Mouse (Mus musculus) heart, adult 2 months (tissue): ENCODE data around the gene 1700003F12Rik. TPM values are rescaled to one million over a fixed set of nuclear protein-coding genes. Genes with fewer than 3 reads are reported as not detected.

Experiments
- DNase-seq, 2 experiments: peaks; one replicate each; pipeline ENCODE4 v3.0.0; 2021
- H3K27ac ChIP-seq: fragments of 200-600 bp; 2 replicates; pipeline ENCODE4 v1.8.1; 2022
- H3K27me3 ChIP-seq: fragments of 200-500 bp; 2 replicates; pipeline ENCODE4 v1.6.1; 2012; ENCODE audit warnings: mild to moderate bottlenecking, low read length, inconsistent platforms, mixed read lengths; ENCODE audit not compliant: control insufficient read depth, insufficient read depth
- H3K36me3 ChIP-seq: fragments of 200-500 bp; 2 replicates; pipeline ENCODE4 v1.6.1; 2012; ENCODE audit warnings: low read length, inconsistent platforms; ENCODE audit not compliant: control insufficient read depth, insufficient read depth
- H3K4me1 ChIP-seq: fragments of 200-500 bp; 2 replicates; pipeline ENCODE4 v1.6.1; 2011; ENCODE audit warnings: low read length; ENCODE audit not compliant: control insufficient read depth, insufficient read depth
- H3K4me3 ChIP-seq: fragments of 200-600 bp; 2 replicates; pipeline ENCODE4 v1.8.1; 2022
- H3K79me2 ChIP-seq: fragments of 200-500 bp; replicated peaks from 2 replicates; pipeline ENCODE4 v1.6.1; 2012; ENCODE audit warnings: mild to moderate bottlenecking, inconsistent platforms, low read length, moderate library complexity, mixed read lengths; ENCODE audit not compliant: control insufficient read depth, insufficient read depth
- H3K9ac ChIP-seq: fragments of 200-500 bp; 2 replicates; pipeline ENCODE4 v1.6.1; 2012; ENCODE audit warnings: low read depth, mild to moderate bottlenecking, control low read depth, inconsistent platforms, low read length, mixed read lengths
- CTCF ChIP-seq: fragments of 200-600 bp; IDR thresholded peaks from 2 replicates; pipeline ENCODE4 v1.8.1; 2022; ENCODE audit warnings: antibody characterized with exemption, mild to moderate bottlenecking, moderate library complexity
- EP300 ChIP-seq: fragments of 200-500 bp; IDR thresholded peaks from 2 replicates; pipeline ENCODE4 v1.6.1; 2011; ENCODE audit warnings: low read depth, low read length, control low read depth; ENCODE audit not compliant: insufficient read depth
- POLR2A ChIP-seq: fragments of 200-500 bp; IDR thresholded peaks from 2 replicates; pipeline ENCODE4 v1.6.1; 2011; ENCODE audit warnings: mild to moderate bottlenecking, low read depth, low read length, control low read depth; ENCODE audit not compliant: insufficient read depth
- WGBS: fragments of 180-500 bp; shearing (Covaris S2); methylation state at CpG from one replicate; pipeline ENCODE4 v1.1.7; 2018; 5-methylcytosine and 5-hydroxymethylcytosine counted together
- intact Hi-C: fragments of 180-260 bp; cut with DNase I; formaldehyde crosslinking; loops from one replicate; pipeline ENCODE4 v1.15.1; 2025
- long read RNA-seq: library from polyadenylated mRNA; stranded (forward); transcript quantifications from one replicate; pipeline ENCODE4 v2.0.0, GENCODE M21; 2021
- polyA plus RNA-seq: library from polyadenylated mRNA; depleted of rRNA; stranded (reverse); fragments of >200 nt; gene quantifications from 2 replicates; pipeline ENCODE4 v1.2.3, GENCODE M21; 2012; rRNA removed
- total RNA-seq, 2 experiments: library from RNA; stranded (reverse); gene quantifications; 2 replicates each; pipeline ENCODE4 v1.2.3; 2021

1700003F12Rik gene
- total RNA-seq: not detected
- polyA plus RNA-seq: 0.39 TPM in 1 of 2 replicates, not detected in the other
- long read RNA-seq: 0 reads

- intact Hi-C loops: no loop called here
- no peak within 1 kb of the TSS for H3K9ac ChIP-seq
- H3K36me3 ChIP-seq: no peaks in the 10 kb centered on the region
- TF ChIP-seq POLR2A (no peak), CTCF (no peak), EP300 (no peak)
- no peak for DNase-seq
- H3K27me3 ChIP-seq: no peaks in the 10 kb centered on the region
- H3K4me3 ChIP-seq: no peak within 1 kb of the TSS
- H3K79me2 ChIP-seq: no peaks in the 10 kb centered on the region
- 97% methylated on average over 10 of the region's 10 CpGs for WGBS
- no peak within 1 kb of the TSS for H3K27ac ChIP-seq
- peaks cover 3% of the 10 kb centered on the region for H3K4me1 ChIP-seq
These were observed at the start of gene 1700003F12Rik for GRCm38 (mm10) chr2:154546711-154547110. Gene 1700003F12Rik (plus strand): TSS chr2:154547085.

GRCm38 (mm10) chr2:154498571-154498970, 48.3 kb upstream of the 1700003F12Rik start:
- Histone ChIP-seq H3K27ac (no peak overlapping the region), H3K79me2 (peaks cover 5% of the 10 kb centered on the region; the same call in 1 of the 2 replicates), H3K36me3 (no peaks in the 10 kb centered on the region; the same call in none of the 2 replicates), H3K27me3 (no peaks in the 10 kb centered on the region), H3K4me3 (no peak overlapping the region), H3K9ac (no peak overlapping the region; the same call in 1 of the 2 replicates), H3K4me1 (peaks cover 3% of the 10 kb centered on the region; the same call in 1 of the 2 replicates)
- peak; percentile 10 to 20 for DNase-seq
- TF ChIP-seq EP300 (no peak), CTCF (no peak), POLR2A (no peak)
- intact Hi-C loops: no loop called here
- WGBS: 24% methylated on average over 5 of the region's 5 CpGs

- H3K9ac ChIP-seq: no peak overlapping the region
- no peak for DNase-seq
- H3K79me2 ChIP-seq: peaks cover 5% of the 10 kb centered on the region; the same call in 1 of the 2 replicates
- peaks cover 3% of the 10 kb centered on the region; the same call in 1 of the 2 replicates for H3K4me1 ChIP-seq
- H3K27ac ChIP-seq: no peak overlapping the region
- no peak overlapping the region for H3K4me3 ChIP-seq
- TF ChIP-seq POLR2A (no peak), CTCF (no peak), EP300 (no peak)
- WGBS: 96% methylated on average over 2 of the region's 2 CpGs
- H3K36me3 ChIP-seq: no peaks in the 10 kb centered on the region; the same call in none of the 2 replicates
- H3K27me3 ChIP-seq: no peaks in the 10 kb centered on the region
- intact Hi-C loops: no loop called here
These were observed 47.1 kb upstream of the 1700003F12Rik start for GRCm38 (mm10) chr2:154499717-154500247.

- no peaks in the 10 kb centered on the region for H3K27me3 ChIP-seq
- no peak overlapping the region for H3K9ac ChIP-seq
- no peak overlapping the region for H3K4me3 ChIP-seq
- no peak for DNase-seq
- no peak for TF ChIP-seq EP300
- TF ChIP-seq CTCF: no peak
- no peak for TF ChIP-seq POLR2A
- intact Hi-C loops: no loop called here
- no peak overlapping the region for H3K27ac ChIP-seq
- peaks cover 3% of the 10 kb centered on the region; the same call in 1 of the 2 replicates for H3K4me1 ChIP-seq
- no peaks in the 10 kb centered on the region; the same call in none of the 2 replicates for H3K36me3 ChIP-seq
- WGBS: 89% methylated on average over 3 of the region's 3 CpGs
- H3K79me2 ChIP-seq: peaks cover 3% of the 10 kb centered on the region; the same call in 1 of the 2 replicates
These were observed 46.1 kb upstream of the 1700003F12Rik start for GRCm38 (mm10) chr2:154500758-154501157.

- TF ChIP-seq POLR2A (no peak), CTCF (no peak), EP300 (no peak)
- Histone ChIP-seq H3K36me3 (peaks cover 4% of the 10 kb centered on the region; the same call in 1 of the 2 replicates), H3K27ac (no peak overlapping the region), H3K27me3 (no peaks in the 10 kb centered on the region), H3K79me2 (no peaks in the 10 kb centered on the region; the same call in 1 of the 2 replicates), H3K4me3 (no peak overlapping the region), H3K9ac (no peak overlapping the region), H3K4me1 (peaks cover 3% of the 10 kb centered on the region; the same call in 1 of the 2 replicates)
- intact Hi-C loops: loop anchor here (5.0 kb wide), 1 partner anchor 70 kb away; the partner anchor contains the start of gene Cbfa2t2
- 87% methylated on average over 2 of the region's 2 CpGs for WGBS
- no peak for DNase-seq
These were observed 39.8 kb upstream of the 1700003F12Rik start for GRCm38 (mm10) chr2:154507076-154507475.
